Mouse (Mus musculus): ENCODE results near the gene Gng13.

GRCm38 (mm10) chr17:25738861-25739260 lies 21.9 kb downstream of the Gng13 start:
- TF ChIP-seq GATA1 (IDR thresholded peaks at IDR 0.05; ENCODE audit: low read length), result no peak
- TF ChIP-seq TAL1 (IDR thresholded peaks at IDR 0.05; ENCODE audit: low read length), result no peak
